Mouse (Mus musculus) midbrain, embryonic 12.5 days (tissue): ENCODE measurements at regions not wholly inside any gene's neighbourhood (a gene's known extent, or its start where the extent isn't known, plus 50 kb on each side); places are given as distances from the start of the nearest gene placed in this dataset.

Experiments
- ATAC-seq: fragments of 200-750 bp; cut with Nextera tagmentation; 2 replicates; pipeline ENCODE4 v1.8.0; 2017; ENCODE audit warnings: low read depth, moderate TSS enrichment, moderate library complexity; ENCODE audit not compliant: low FRiP score
- H3K27ac ChIP-seq: fragments of 300-500 bp; sonication (generic); replicated peaks from 2 replicates; pipeline ENCODE4 v1.5.1; 2016; ENCODE audit warnings: mild to moderate bottlenecking
- H3K27me3 ChIP-seq: fragments of 300-500 bp; sonication (generic); 2 replicates; pipeline ENCODE4 v1.6.1; 2016; ENCODE audit warnings: mild to moderate bottlenecking
- H3K36me3 ChIP-seq: fragments of 300-500 bp; sonication (generic); 2 replicates; pipeline ENCODE4 v1.6.1; 2016
- H3K4me1 ChIP-seq: fragments of 300-500 bp; sonication (generic); 2 replicates; pipeline ENCODE4 v1.6.1; 2016
- H3K4me2 ChIP-seq: fragments of 300-500 bp; sonication (generic); replicated peaks from 2 replicates; pipeline ENCODE4 v1.6.1; 2016; ENCODE audit warnings: mild to moderate bottlenecking, moderate library complexity
- H3K4me3 ChIP-seq: fragments of 300-500 bp; sonication (generic); 2 replicates; pipeline ENCODE4 v1.5.1; 2016; ENCODE audit warnings: mild to moderate bottlenecking
- H3K9ac ChIP-seq: fragments of 300-500 bp; sonication (generic); replicated peaks from 2 replicates; pipeline ENCODE4 v1.6.1; 2016; ENCODE audit warnings: mild to moderate bottlenecking, moderate library complexity
- H3K9me3 ChIP-seq: fragments of 300-500 bp; sonication (generic); 2 replicates; pipeline ENCODE4 v1.6.1; 2016; ENCODE audit warnings: mild to moderate bottlenecking
- WGBS: fragments of 180-500 bp; shearing (Covaris S2); methylation state at CpG from one replicate; pipeline ENCODE4 v1.1.7; 2016; 5-methylcytosine and 5-hydroxymethylcytosine counted together

DNA sequence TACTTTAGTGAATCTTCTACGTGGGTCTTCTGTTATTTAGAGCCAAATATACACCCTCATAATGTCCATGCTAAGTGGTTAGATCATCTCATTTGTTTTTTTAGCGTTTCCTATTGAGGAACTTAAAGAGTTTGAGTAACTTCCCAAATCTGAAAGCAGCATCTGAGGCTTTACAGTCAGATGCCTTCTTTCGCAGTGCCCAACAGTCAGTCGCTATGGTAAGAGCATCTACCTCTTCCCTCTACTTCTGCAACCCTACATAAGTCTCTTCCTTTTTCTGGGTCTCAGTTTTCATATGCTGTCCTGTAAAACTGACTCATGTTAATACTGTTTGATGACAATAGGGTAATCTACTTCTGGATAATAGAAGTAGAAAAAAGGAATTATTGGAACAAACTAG is 146.8 kb downstream of the Ktn1 start:
- no peaks in the 10 kb centered on the region for H3K4me1 ChIP-seq
- H3K4me2 ChIP-seq, result no peak overlapping the region
- 87% methylated on average over 4 of the region's 4 CpGs for WGBS
- no peak overlapping the region for H3K4me3 ChIP-seq
- H3K9me3 ChIP-seq, result no peaks in the 10 kb centered on the region
- H3K9ac ChIP-seq, result no peak overlapping the region
- H3K36me3 ChIP-seq, result no peaks in the 10 kb centered on the region
- H3K27me3 ChIP-seq, result 0 out of 2 replicates have a peak, but pooled peaks cover 3% of the 10 kb centered on the region
- H3K27ac ChIP-seq, result no peak overlapping the region
- no peak for ATAC-seq

DNA sequence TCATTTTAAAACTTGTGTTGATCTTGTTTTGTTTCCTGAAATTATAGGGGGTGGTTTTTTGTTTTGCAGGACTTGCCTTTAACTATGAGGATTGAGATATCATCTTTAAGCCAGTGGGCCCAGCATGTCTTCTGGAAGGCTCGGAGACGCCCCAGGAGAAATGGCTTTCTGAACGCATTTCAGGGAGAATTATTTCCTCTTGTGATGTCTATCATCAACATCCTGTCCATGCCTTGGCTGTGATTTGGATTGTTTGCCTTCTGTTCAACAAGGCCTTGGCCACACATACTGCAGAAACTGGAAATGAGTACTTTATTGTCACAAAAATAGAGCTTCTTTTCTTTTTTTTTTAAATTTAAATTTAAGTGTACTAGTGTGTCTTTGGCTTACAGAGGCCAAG is 150.0 kb downstream of the Ktn1 start:
- no peaks in the 10 kb centered on the region for H3K36me3 ChIP-seq
- 90% methylated on average over 3 of the region's 3 CpGs for WGBS
- no peak overlapping the region for H3K27ac ChIP-seq
- H3K4me2 ChIP-seq, result no peak overlapping the region
- H3K9ac ChIP-seq, result no peak overlapping the region
- H3K27me3 ChIP-seq, result peaks cover 16% of the 10 kb centered on the region
- peaks cover 2% of the 10 kb centered on the region; the same call in 1 of the 2 replicates for H3K4me1 ChIP-seq
- H3K9me3 ChIP-seq, result no peaks in the 10 kb centered on the region
- H3K4me3 ChIP-seq, result no peak overlapping the region
- ATAC-seq, result no peak

DNA sequence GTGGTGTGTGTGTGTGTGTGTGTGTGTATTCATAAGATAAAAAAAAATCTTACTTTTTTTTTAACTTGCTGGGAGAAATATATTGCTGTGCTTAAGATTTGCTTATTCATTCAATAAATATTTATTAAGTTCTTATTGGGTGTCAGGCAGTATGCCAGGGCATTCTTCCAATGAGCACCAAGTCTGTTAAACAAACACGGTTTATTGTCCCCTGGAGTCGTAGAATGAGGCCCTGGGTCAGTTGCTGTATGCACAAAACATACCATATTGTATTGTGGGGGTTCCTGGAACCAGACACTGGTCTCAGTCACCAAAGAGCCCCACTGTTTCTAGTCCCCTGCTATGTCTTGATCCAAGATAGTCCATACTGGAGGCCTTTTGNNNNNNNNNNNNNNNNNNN is 151.3 kb downstream of the Ktn1 start:
- Histone ChIP-seq H3K4me2 (no peak overlapping the region), H3K4me3 (no peak overlapping the region), H3K27ac (no peak overlapping the region), H3K4me1 (peaks cover 2% of the 10 kb centered on the region; the same call in 1 of the 2 replicates), H3K9me3 (no peaks in the 10 kb centered on the region), H3K27me3 (peaks cover 29% of the 10 kb centered on the region), H3K36me3 (no peaks in the 10 kb centered on the region), H3K9ac (no peak overlapping the region)
- no peak for ATAC-seq
- 76% methylated on average over 2 of the region's 2 CpGs for WGBS

DNA sequence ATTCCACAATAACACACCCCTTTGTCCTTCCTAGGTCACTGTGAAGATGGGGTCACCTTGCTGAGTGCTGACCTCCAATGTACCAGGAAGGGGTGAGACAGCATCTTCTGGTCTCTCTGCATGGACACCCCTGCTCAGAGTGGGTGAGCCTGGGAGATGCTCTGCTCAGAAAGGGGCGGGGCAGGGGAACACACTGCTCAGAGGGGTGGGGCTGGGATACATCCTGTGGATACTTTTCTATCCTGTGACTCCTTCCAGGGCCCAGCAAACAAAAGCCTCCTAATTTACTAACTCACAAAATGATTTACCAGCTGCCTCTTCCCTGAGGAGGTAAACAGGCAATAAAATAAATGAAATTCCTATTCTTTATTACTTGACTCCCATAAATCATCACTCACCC is 157.0 kb downstream of the Ktn1 start:
- 76% methylated on average over 1 of the region's 1 CpGs for WGBS
- no peak overlapping the region for H3K4me2 ChIP-seq
- peaks cover 42% of the 10 kb centered on the region for H3K4me1 ChIP-seq
- ATAC-seq, result 0 out of 2 replicates have a peak, but pooled peaks have one; percentile 13
- no peaks in the 10 kb centered on the region for H3K36me3 ChIP-seq
- H3K27ac ChIP-seq, result no peak overlapping the region
- H3K9ac ChIP-seq, result no peak overlapping the region
- H3K9me3 ChIP-seq, result no peaks in the 10 kb centered on the region
- H3K27me3 ChIP-seq, result peaks cover 41% of the 10 kb centered on the region
- no peak overlapping the region for H3K4me3 ChIP-seq

GRCm38 (mm10) chr14:47805771-47806535 is 157.7 kb downstream of the Ktn1 start:
- H3K27me3 ChIP-seq, result peaks cover 41% of the 10 kb centered on the region
- H3K9me3 ChIP-seq, result no peaks in the 10 kb centered on the region
- no peak overlapping the region for H3K4me3 ChIP-seq
- peaks cover 42% of the 10 kb centered on the region for H3K4me1 ChIP-seq
- no peak overlapping the region for H3K9ac ChIP-seq
- H3K27ac ChIP-seq, result 0 out of 2 replicates have a peak overlapping the region, but pooled peaks have one; percentile 6
- peak overlapping the region; percentile 16; the same call in 1 of the 2 replicates for H3K4me2 ChIP-seq
- ATAC-seq, result peak; percentile 86
- WGBS, result 15% methylated on average over 9 of the region's 9 CpGs
- H3K36me3 ChIP-seq, result no peaks in the 10 kb centered on the region

DNA sequence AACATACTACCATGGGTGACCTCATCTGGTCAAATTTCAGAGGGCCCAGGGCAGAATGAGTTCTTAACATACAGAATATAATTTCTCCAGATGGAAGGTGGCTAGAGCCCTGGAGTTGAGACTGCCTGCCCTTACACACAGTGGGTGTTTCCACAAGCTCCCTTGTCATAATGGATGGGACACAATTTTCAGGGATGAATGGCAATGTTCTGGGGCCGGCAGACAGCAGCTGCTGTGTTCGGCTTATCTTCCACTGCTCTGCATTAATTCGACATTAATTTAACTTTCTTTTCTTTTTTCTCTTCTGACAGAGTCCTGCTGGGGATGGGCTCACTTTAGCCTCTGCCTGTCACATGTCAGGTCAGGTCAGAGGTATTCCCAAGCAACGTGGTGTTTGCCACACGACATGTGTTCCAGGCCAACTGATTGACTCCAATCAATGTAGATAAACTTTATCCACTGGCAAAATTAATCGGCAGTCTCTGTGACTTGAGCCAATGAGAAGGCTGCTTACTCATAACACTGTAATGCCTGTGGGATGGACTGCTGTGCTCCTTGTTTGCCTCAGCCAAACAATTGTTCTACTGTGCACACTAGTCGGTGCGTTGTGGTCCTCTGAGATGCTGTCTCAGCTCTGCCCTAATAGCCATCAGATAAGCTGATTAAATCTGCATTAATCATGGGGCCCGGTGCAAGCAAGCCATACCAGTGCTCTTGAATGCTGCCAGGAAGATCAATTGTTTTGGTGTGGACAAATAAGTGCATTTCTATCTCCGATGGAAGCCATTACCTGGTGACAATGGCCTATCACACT is 160.1 kb downstream of the Ktn1 start:
- Histone ChIP-seq H3K4me3 (no peak overlapping the region), H3K27ac (peak overlapping the region; percentile 58), H3K4me1 (peaks cover 40% of the 10 kb centered on the region), H3K4me2 (peak overlapping the region; percentile 23), H3K27me3 (peaks cover 28% of the 10 kb centered on the region), H3K9me3 (no peaks in the 10 kb centered on the region), H3K9ac (no peak overlapping the region), H3K36me3 (no peaks in the 10 kb centered on the region)
- 24% methylated on average over 10 of the region's 10 CpGs for WGBS
- ATAC-seq, result peak; percentile 87

DNA sequence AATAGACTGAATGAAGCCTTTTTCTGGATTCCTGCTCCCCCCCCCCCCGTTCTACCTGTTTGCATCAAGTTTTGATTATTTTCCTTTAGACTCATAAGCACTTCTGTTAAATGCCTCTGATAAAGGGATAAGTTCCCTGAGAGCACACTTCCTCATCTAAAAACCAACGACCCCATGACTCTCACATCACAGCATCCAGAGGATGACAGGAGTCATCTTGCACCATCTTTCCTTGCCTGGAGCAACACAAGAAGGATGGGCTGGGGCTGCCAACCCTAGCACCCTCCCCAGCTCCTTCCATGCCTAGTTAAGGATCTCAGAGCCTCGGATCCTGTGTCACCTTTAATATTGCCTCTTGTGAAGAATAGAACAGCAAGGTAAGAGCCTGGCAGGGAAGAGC is 170.0 kb downstream of the Ktn1 start:
- Histone ChIP-seq H3K27ac (no peak overlapping the region), H3K9ac (no peak overlapping the region), H3K4me2 (no peak overlapping the region), H3K36me3 (no peaks in the 10 kb centered on the region), H3K4me1 (peaks cover 4% of the 10 kb centered on the region; the same call in 1 of the 2 replicates), H3K4me3 (no peak overlapping the region), H3K9me3 (no peaks in the 10 kb centered on the region), H3K27me3 (no peaks in the 10 kb centered on the region)
- WGBS, result 87% methylated on average over 3 of the region's 3 CpGs
- no peak for ATAC-seq

DNA sequence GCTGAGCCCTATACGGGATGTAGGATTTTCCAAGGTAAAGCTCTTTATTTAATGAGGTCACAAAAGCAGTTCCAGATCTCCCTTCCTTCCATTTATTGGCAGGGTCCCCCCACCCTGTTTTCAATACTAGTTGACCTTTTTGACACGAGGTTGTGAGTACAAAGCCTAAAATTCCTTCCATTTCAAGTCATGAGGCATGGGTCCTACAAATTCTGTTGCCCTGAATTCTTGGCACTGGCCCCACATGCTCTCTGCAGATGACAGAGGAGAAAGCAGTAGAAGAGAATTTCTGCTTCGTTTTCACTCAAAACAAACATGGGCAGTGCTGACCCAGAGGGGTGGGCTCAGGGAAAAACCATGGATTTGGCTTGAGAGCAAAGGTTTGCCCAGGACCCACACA is 170.4 kb downstream of the Ktn1 start:
- H3K4me2 ChIP-seq, result no peak overlapping the region
- 60% methylated on average over 3 of the region's 3 CpGs for WGBS
- H3K36me3 ChIP-seq, result no peaks in the 10 kb centered on the region
- no peak overlapping the region for H3K9ac ChIP-seq
- no peaks in the 10 kb centered on the region for H3K27me3 ChIP-seq
- H3K4me3 ChIP-seq, result no peak overlapping the region
- peaks cover 4% of the 10 kb centered on the region; the same call in 1 of the 2 replicates for H3K4me1 ChIP-seq
- no peak for ATAC-seq
- no peak overlapping the region for H3K27ac ChIP-seq
- H3K9me3 ChIP-seq, result no peaks in the 10 kb centered on the region

DNA sequence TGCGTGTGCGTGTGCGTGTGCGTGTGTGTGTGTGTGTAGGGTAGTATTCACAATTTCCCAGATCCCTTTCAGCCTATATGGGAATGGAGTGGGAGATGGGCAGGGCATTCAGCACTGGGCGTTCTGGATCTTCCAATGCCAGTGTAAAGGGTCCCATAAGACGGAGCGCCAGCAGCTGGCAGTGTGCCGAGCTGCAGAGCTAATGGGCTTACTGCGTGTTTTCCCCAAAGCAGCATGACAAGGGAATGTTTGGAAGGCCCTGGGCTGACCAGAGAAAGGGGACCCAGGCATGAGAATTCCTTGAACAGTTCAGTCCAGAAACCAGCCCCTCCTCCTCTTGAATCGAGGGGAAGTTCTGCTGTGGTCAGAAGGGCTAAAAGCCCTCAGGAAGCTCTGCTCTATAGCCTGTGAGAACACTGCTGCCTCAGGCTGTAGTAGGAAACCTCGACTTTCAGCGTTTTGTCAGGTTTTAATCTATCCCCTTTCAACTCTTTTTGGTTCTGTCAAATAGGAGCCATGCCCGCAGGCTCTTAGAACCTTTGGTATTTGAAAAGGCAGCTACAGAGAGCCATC is 172.4 kb downstream of the Ktn1 start:
- no peaks in the 10 kb centered on the region for H3K9me3 ChIP-seq
- ATAC-seq, result no peak
- WGBS, result 80% methylated on average over 13 of the region's 13 CpGs

DNA sequence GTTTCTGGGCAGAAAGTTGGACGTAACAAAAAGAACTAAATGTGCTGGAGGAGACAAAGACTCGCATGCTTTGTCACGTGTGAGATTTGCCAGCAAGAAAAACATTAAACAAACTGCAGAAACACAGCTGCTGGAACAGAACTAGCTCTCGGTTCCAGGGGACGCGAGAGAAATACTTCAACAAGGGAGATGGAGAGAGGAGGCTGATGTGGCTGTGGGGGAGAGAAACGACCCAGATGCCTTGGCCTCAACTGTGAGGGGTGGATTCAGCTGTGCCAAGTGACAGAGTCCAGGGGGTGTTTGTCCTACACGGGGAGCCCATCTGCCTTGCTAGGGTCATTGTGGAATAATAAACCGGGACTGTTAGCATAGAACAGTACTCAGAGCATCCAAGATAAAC is 174.9 kb downstream of the Ktn1 start:
- H3K4me3 ChIP-seq, result no peak overlapping the region
- 81% methylated on average over 9 of the region's 9 CpGs for WGBS
- no peak overlapping the region for H3K27ac ChIP-seq
- no peak overlapping the region for H3K9ac ChIP-seq
- H3K4me2 ChIP-seq, result no peak overlapping the region
- peaks cover 4% of the 10 kb centered on the region; the same call in 1 of the 2 replicates for H3K4me1 ChIP-seq
- ATAC-seq, result no peak
- H3K36me3 ChIP-seq, result no peaks in the 10 kb centered on the region
- no peaks in the 10 kb centered on the region for H3K9me3 ChIP-seq
- H3K27me3 ChIP-seq, result no peaks in the 10 kb centered on the region

More for the DNA sequence above, 172.4 kb downstream of the Ktn1 start:
- no peaks in the 10 kb centered on the region for H3K36me3 ChIP-seq
- H3K27me3 ChIP-seq, result no peaks in the 10 kb centered on the region
- H3K9ac ChIP-seq, result no peak overlapping the region
- H3K4me3 ChIP-seq, result no peak overlapping the region
- H3K4me2 ChIP-seq, result no peak overlapping the region
- H3K27ac ChIP-seq, result no peak overlapping the region
- H3K4me1 ChIP-seq, result peaks cover 4% of the 10 kb centered on the region; the same call in 1 of the 2 replicates

GRCm38 (mm10) chr14:47823696-47824095 is 175.4 kb downstream of the Ktn1 start:
- 84% methylated on average over 8 of the region's 8 CpGs for WGBS
- H3K4me1 ChIP-seq, result peaks cover 4% of the 10 kb centered on the region; the same call in 1 of the 2 replicates
- no peak overlapping the region for H3K9ac ChIP-seq
- H3K27me3 ChIP-seq, result no peaks in the 10 kb centered on the region
- no peak overlapping the region for H3K4me2 ChIP-seq
- no peaks in the 10 kb centered on the region for H3K9me3 ChIP-seq
- H3K4me3 ChIP-seq, result no peak overlapping the region
- no peaks in the 10 kb centered on the region for H3K36me3 ChIP-seq
- no peak overlapping the region for H3K27ac ChIP-seq
- ATAC-seq, result no peak

GRCm38 (mm10) chr14:47825446-47825956 is 177.3 kb downstream of the Ktn1 start:
- Histone ChIP-seq H3K27me3 (no peaks in the 10 kb centered on the region), H3K9ac (no peak overlapping the region), H3K4me1 (peaks cover 2% of the 10 kb centered on the region; the same call in 1 of the 2 replicates), H3K9me3 (no peaks in the 10 kb centered on the region), H3K4me3 (no peak overlapping the region), H3K36me3 (no peaks in the 10 kb centered on the region), H3K4me2 (no peak overlapping the region), H3K27ac (no peak overlapping the region)
- 79% methylated on average over 3 of the region's 3 CpGs for WGBS
- ATAC-seq, result no peak
